Mouse (Mus musculus): Measurements from ENCODE around the gene Arfgap1.

Gene Arfgap1

GRCm38 (mm10) chr2:180967010-180967763 is at the start of gene Arfgap1:
Arfgap1 (plus strand) TSS chr2:180967225.
- DNase-seq (ENCODE audit: low read depth) = peak; percentile 94

DNA sequence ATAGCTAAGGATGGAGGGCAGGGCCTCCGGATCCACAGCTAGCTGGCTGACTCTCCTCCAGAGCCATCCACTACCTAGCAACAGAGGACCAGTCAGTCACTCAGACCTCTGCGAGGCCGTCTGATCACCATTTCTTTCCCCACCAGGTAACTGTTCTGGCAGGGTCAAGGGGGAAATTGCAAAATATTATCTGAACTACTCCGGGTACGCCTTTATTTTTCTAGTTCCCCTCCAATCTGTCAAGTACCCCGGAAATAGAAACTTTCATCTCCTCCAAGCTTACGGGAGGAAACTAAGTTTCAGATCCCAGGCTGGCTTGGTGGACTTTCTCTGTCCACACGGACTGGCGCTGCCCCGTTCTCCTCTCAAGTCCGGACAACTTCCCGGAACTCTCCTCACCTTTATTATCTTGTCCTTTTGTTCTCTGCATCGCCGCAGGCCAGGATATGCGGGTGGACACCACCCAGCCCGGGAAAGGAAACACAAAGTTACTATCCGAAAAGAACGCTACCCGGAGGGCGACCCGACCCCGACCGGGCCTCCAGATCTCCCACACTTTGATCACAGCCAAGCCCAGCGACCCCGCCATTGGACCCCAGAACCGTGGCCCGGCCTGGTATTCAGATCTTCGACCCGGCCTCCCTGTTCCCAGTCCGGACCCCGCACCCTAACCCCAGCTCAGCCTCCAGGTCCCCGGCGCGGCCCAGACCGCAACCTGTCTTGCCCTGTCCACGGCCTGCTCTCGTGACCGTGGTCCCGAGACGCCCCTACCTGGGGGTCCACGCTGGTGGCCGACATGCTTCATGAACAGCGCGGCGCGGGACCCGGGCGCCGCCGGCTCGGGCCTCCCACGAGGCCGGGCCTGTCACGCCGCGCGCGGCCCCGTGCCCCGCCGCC is 46.9 kb upstream of the Arfgap1 start:
- DNase-seq (ENCODE audit: low read depth) = peak; percentile 58

GRCm38 (mm10) chr2:180920810-180921400 is 46.1 kb upstream of the Arfgap1 start, which contains the start of gene Ythdf1:
Ythdf1 (minus strand) TSS chr2:180920949.
- peak; percentile 99 for DNase-seq (ENCODE audit: low read depth)

DNA sequence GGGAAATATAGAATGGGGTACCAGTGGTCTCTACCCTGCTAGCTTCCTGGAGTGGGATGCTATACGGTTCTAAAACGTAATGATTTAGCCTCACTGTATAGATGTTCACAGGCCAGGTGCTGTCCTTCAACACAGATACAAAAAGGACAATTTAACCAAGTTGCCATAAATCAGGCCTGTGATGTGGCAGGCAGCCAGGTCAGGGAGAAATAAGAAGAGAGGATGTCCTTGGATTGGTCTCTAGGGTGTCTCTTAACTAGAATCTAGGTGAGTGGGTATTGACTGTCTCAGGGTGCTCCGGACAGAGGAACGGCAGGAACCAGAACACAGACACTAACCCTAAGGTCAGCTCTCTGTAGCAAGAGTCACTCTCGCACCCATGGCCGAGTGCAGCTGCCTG is 44.3 kb upstream of the Arfgap1 start:
- DNase-seq (ENCODE audit: low read depth) = no peak

DNA sequence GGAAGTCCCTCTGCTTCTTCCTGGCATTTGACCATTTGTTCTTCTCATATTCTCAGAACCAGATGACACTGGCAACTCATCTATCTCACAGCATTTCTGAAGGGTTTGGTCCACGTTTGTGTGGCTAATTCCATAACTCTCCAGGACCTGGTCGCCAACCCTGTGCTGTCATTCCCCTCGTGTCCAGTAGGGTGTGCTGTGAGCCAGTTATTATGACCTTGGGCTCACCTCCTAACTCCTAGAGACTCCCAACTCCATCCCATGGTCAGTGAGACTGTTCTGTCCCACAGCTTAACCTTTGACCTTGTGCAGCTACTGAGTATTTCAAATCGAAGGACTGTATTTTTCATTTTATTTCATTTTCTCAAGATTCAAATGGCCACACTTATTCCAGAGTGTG is 41.8 kb upstream of the Arfgap1 start:
- DNase-seq (ENCODE audit: low read depth) = peak; percentile 82

DNA sequence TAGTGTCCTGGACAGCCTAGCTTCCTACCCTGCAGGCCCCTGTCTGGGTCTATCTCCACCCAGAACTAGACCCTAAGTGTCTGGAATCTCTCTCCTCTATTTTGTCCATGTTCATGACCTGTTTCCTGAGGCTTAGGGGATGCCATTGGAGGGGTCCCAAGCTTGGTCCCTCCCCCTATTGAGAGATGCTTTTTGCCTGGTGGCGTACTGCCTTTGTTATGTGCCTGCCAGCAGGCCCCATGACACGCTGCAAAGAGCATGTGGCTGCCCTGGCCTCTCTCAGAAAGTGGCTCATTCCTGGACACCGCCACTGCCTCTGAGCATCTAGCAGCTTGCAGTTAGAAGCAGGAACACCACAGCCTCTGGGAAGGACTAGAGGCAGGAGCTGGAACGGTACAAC is 38.3 kb upstream of the Arfgap1 start, which contains the start of gene Birc7:
Gene Birc7, plus strand, starts transcription at position 301 of the 400 bp plus-strand sequence.
- no peak for DNase-seq (ENCODE audit: low read depth)

DNA sequence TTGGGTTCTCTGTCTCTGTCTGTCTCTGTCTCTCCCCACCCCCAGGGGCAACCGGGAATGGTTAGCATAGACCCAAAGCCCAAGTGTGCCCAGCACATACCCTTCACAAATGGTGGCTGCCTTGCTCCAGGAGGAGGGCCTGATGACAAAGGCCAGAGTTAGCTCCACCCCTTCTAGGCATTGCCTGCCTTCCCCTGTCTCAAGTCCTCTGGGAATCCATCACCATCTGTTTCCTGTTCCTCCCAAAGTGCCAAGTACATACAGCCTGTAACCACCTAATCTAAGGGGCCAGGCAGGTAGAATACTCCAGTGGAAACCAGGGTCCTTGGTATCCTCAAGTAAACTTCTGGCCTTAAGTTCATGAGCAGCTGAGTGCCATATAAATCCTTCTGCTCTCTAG is 34.6 kb upstream of the Arfgap1 start:
- DNase-seq (ENCODE audit: low read depth) = no peak

- DNase-seq (ENCODE audit: low read depth) = no peak
These were observed 26.8 kb upstream of the Arfgap1 start for GRCm38 (mm10) chr2:180940187-180940586.

DNA sequence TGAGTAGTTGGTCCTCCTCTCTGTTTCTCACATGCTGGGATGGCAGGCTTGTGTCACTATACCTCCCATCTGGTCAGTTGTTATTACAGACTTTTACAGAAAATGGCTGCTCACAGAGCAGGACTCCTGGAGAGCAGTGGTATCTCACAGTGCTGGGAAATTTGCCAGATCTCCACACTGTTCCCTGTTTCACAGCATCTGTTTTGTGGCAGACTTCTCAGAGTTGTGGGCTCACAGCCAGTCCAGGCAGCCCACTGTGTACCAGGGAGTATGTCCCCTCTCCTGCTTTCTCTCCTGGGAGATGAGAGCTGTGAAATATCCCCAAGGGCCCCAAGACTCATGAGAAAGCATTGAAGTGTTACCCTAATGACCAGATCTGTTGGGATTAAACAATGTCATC is 25.2 kb upstream of the Arfgap1 start:
- no peak for DNase-seq (ENCODE audit: low read depth)

DNA sequence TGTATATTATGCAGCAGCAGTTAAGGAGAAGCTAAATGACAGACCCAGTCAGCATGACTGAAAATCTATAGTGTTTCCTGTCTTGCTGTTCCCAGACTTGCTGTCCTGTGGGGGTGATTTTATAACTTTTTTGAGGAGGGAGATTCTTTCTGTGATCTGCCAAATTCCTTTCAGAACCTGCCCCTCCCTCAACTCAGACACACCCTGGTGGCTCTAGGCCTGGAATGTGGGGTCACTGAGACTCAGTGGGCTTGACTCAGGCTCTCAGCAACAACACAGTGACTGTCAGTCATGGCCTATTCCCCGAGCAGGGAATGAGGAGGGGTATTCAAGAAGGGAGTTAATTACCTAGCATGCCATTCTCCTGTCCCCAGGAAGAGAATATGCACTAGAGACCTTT is 17.1 kb upstream of the Arfgap1 start:
- DNase-seq (ENCODE audit: low read depth) = no peak

- no peak for DNase-seq (ENCODE audit: low read depth)
These were observed 14.3 kb upstream of the Arfgap1 start for GRCm38 (mm10) chr2:180952731-180953171.

- DNase-seq (ENCODE audit: low read depth) = no peak
These were observed 13.4 kb upstream of the Arfgap1 start for GRCm38 (mm10) chr2:180953638-180954037.

DNA sequence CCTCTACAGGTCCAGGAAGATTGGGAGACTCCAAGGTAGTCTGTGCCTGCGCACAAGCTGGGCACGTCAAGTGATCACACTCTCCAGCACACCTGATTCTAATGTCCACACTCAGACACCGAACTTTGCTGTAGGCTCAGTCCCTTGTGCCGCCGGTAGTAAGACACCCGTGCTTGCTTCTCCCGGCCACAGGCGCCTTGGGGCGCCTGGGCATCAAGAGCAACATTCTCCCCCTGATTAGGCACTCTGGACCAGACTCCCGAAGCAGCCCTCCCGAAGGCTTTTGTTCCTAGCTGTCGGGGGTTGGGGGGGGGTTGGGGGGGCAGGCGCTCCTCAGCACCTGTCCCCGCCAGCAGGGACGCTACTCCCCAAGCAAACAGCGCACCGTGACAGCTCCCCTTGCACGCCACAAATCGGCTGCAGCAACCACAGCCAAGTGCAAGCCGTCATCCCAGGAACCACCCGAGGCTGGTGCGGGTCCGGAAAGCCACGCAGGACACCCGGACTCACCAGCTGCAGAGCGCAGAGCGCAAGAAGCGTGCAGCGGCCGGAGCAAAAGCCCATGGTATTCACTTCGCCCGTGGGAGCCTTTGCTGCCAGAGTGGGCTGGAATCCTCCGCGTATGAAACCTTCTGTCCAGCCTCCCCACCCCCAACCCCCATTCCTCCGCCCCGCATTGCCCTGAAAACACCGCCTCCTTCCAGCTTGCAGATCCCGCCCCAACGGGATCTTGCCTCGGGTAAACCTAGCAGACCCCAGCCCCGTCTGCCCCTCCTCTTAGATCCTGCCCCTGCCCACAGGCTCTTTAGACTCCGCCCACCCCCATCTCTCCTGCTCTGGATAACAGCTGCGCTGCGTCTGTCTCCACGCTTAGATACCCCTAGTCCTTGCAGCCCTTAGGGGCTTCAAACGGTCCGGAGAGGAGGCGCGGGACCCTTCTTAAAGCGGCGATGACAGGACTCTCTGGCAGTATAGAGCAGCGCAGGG is 12.7 kb upstream of the Arfgap1 start, which contains the start of gene Nkain4:
Gene Nkain4, minus strand, starts transcription at position 639 of the 987 bp plus-strand sequence.
- no peak for DNase-seq (ENCODE audit: low read depth)

DNA sequence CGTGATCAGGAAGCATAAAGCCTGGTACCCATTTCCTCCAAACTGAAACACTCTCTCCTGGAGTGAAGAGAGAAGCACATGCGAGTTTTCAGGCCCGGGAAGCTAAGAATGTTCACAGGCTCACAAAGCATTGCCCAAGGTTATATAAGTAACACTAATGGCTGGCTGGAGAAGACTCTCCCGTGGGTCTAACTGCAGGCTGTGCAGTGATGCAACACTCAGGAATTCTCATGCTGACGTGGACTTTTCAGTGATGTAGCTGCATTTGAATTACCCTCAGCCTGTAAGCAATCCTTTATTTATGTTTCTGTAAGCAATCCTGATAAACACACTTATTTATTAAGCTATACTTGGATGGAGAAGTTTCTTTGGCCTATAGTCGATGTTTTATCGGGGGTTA is 7.4 kb upstream of the Arfgap1 start:
- no peak for DNase-seq (ENCODE audit: low read depth)

DNA sequence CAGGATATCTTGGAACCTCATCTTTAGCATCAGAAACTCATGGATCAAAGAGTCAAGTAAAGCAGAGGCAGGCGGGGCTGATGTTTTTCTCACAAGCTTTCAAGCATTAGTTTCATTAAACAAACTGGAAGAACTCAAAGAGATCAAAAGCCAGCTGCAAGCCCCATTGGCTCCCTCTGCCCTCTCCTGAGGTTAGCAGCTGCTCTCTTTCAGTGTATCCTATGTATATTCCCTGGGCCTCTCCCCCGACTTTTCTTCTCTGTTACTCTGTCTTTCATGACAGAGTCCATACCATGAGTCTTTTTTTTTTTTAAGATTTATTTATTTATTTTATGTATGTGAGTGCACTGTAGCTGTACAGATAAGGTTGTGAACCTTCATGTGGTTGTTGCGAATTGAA is 6.8 kb upstream of the Arfgap1 start:
- no peak for DNase-seq (ENCODE audit: low read depth)

DNA sequence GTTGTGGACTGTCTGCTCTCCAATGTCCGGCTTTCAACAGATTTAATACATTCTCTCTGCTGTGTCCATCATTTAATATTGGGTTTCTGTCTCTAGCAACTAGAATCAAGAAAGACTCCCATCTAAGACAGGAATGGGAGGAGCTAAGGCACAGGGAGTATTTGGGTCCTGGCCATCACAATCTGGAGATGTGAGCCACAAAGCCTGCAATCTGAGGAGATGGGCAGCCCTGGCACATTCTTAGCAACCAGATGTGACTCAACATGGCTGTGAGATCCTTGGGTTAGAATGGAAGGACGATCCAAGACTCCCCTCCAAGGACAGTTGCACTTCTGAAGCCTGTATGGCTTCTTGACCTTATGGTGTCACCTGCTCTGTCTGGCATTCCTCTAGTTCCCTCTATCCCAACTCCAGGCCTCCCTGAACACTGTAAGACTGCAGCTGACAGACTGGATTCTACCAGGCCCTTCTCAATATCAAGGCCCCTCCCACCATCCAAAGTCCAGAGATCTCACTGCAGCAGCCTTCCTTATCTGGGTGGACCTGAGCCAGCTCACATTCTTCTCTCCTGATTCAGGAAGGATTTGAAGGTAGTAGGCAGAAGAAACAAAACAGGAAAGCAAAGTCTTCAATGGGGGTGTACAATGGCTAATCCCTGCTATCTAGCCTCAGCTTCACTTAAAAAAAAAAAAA is 4.3 kb upstream of the Arfgap1 start:
- no peak for DNase-seq (ENCODE audit: low read depth)

GRCm38 (mm10) chr2:180963956-180964355 is 3.1 kb upstream of the Arfgap1 start:
- peak; percentile 84 for DNase-seq (ENCODE audit: low read depth)

DNA sequence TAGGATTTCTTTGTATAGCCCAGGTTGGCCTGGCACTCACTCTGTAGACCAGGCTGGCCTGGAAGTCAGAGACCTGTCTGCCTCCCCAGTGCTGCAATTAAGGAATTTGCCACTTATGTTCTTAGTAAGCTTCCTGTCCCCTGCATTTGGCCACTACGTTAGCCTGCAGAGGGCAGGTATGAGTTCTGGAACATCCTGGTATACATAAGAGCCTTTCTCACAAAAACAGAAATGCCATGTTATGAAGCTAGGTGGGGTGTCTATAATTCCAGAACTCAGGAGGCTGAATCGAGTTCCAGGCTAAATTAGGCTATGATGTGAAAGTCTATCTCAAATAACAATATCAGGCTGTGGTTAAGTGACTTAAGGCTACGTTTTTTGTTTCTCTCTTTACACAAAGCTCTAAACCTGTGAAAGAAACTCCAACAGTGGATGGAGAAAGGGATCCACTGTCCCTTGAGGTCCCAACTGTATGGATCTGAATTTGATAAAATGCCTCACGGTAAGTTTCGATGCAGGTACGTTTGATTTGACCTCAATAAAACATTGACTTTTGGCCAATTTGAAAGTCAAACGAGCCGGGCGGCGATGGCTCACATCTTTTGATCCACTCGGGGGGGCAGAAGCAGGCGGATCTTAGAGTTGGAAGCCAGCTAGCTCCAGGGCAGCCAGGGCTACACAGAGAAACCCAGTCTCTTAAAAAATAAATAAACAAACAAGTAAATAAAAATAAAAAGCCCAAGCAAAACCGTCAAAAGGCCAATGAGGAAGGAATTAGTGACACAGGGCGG is 738 bp upstream of the Arfgap1 start:
- DNase-seq (ENCODE audit: low read depth) = peak; percentile 73

GRCm38 (mm10) chr2:180981133-180981532 is 14.1 kb downstream of the Arfgap1 start:
- no peak for DNase-seq (ENCODE audit: low read depth)

- no peak for DNase-seq (ENCODE audit: low read depth)
These were observed 18.6 kb downstream of the Arfgap1 start for GRCm38 (mm10) chr2:180985635-180986034.
